Mouse (Mus musculus): ENCODE measurements at regions not wholly inside any gene's neighbourhood (a gene's known extent, or its start where the extent isn't known, plus 50 kb on each side); places are given as distances from the start of the nearest gene placed in this dataset.

DNA sequence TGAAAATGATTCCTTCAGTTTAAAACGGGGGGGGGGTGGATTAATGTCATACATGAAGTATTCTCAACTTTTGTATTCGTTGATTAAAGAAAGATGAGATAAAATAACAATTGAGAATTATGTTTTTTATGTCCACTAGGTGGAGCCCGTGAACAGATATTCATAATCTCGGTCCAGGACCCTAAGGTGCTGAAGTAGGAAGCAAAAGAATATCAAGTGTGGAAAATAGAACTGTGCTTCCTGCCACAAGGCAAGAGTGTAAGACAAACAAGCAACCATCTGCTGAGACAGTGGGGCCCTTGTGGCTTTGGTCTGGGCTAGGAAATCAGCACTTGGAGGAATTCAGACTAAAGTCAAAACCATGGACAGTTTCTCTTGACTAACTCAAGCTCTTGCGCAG lies 50.9 kb upstream of the Kap start:
- DNase-seq, result peak; percentile 5 to 23
- intact Hi-C loops (cut with DNase I), result loop anchor here (1.0 to 2.0 kb wide), 3 partner anchors 56 to 499 kb away; no protein-coding TSS in a partner anchor

DNA sequence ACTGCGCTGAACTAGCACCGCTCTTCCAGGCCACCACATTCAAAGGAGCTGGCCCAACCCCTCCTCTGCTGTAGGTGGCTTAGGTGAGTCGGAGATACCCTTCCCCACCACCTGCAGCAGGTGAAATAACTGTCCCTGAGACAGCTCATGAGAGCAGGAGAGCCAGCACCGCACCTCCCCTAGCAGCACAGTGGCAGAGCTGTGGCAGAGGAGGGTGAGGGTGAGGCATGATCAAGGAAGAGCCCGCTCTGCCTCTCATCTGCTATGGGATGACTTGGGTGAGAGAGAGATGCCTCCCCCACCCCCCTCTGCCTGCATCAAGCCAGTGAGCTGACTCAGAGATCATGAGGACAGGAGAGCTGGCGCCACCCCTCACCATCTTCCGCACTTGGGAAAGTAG lies 81.1 kb upstream of the Kap start:
- intact Hi-C loops (cut with DNase I), result no loop called here
- DNase-seq, result no peak

DNA sequence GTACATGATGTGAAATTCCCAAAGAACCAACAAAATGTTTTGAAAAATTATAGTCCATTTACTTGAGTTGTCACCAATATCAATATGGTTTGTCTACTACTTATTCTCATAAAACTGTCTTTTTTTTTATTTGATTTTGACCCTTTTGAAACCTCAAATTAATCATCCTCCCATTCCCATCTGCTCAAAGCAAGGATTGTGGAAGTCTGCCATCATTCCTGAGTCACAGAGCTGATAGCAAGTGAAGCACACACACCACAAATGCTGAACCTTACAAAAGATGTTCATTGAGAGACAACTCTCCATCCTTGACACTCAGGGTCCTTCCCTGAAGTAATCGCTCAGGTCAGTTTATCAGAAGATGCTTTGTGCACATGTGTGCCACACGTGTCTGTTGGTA lies 82.1 kb upstream of the Kap start:
- DNase-seq, result no peak
- intact Hi-C loops (cut with DNase I), result no loop called here

DNA sequence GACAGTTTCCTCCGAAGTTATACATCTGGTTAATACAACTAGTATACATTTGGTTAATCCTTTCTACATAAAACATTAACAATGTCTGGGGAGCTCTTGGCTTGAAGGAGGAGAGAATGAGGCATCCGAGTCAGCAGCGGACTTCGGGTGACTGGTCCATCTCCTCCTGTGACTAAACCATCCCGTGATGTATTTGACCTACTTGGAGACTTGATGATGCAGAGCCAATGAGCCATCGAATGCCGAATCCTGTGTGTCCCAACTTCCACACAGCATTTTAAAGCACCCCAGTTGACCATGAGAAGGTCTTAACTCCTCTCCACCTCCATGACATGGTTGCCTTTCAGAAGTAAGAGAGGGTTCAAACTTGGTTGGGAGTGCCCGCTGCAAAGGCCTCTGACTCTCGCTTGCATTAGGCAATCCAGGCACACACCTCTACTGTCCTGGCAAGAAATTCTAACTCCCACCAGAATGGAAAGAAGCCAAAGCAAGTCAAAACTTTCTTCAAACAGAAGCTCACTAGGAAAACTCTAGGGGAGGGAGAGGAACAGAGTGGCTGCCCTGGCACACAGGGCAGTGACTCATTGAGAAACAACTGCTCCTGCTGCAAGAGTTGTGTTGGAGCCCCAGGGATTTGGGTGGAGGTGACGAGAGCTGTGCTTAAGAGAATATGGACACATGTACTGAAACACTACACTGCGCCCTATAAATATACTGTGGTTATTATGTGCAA lies 75.4 kb upstream of the Etv6 start:
- DNase-seq, result no peak
- intact Hi-C loops (cut with DNase I), result loop anchor here (1.0 to 10.0 kb wide), 5 partner anchors 55 to 665 kb away; no protein-coding TSS in a partner anchor

DNA sequence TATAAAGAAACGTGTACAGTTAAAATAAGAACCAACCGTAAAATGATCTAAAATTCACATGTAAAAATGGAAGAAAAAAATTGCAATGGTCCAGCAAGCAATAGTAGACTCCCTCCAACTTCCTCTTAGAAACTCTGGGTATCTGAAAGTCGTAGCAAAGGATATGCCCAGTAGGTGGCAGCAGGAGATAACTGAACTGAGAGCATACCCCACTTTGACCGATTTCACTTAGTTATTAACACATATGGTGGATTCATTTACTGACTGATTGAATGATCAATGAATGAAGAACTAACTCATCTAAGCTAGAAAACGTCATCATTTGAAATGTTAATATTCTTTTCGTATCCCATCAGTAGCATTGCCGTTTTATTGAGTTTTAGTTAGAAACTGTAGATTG lies 74.8 kb upstream of the Etv6 start:
- intact Hi-C loops (cut with DNase I), result loop anchor here (1.0 to 10.0 kb wide), 5 partner anchors 56 to 664 kb away; no protein-coding TSS in a partner anchor
- DNase-seq, result peak; percentile 85 to 90

DNA sequence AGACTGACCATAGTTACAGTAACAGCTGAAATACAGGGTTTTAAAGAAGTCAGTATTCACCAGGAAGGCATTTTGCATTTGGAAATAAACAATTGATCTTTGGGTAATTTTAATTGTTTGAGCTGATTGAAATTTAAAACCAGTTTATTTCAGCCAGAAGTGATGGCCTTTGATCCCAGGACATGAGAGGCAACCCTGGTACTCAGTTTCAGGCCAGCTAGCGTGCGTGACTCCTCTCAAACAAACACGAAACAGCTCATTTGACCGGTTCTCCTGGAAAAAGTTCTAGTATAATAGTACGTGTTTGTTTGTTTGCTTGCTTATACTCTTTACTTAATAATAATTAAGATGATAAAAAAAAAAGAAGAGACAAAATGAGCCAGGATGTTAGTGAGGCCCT lies 72.9 kb upstream of the Etv6 start:
- intact Hi-C loops (cut with DNase I), result loop anchor here (5.0 to 10.0 kb wide), 2 partner anchors 190 to 662 kb away; no protein-coding TSS in a partner anchor
- no peak for DNase-seq

DNA sequence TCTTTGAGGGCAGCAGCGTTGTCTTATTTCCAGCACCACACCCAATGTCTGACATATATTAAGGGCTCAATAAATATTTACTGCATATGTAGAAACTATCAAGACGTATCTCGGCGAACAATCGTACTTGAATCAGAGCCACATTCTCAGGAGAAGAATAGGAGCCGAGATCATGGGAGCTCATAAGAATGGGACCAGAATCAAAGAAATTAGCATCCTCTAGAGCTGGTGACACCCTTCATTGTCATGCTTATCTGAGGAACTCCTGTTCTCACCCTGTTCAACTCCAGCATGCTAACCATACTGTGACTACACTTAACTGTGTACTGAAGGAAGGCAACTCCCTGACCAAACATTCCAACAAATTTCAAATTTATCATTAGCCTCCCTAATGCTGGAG lies 72.2 kb upstream of the Etv6 start:
- intact Hi-C loops (cut with DNase I), result loop anchor here (5.0 to 10.0 kb wide), 2 partner anchors 189 to 662 kb away; no protein-coding TSS in a partner anchor

DNA sequence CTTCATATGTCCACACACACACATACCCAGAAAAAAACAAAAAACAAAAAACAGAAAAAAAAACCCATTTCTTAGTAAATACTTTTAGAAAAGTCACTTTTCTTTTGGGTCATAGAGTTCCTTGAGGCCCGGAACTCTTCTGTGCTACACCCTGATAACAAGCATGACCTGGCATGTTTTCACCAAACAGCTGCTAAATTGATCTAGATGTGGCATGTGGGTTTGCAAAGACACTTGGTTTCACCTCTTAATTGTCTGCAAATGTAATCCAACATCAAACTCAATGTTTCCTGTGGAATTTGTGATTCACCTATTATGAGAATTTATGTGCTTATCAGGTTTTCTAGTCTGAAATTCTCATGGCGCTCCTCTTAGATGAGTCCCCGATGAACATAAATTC lies 68.2 kb upstream of the Etv6 start:
- no peak for DNase-seq
- intact Hi-C loops (cut with DNase I), result loop anchor here (10.0 kb wide), 1 partner anchor 658 kb away; no protein-coding TSS in a partner anchor

More for the DNA sequence above, 72.2 kb upstream of the Etv6 start:
- no peak for DNase-seq

DNA sequence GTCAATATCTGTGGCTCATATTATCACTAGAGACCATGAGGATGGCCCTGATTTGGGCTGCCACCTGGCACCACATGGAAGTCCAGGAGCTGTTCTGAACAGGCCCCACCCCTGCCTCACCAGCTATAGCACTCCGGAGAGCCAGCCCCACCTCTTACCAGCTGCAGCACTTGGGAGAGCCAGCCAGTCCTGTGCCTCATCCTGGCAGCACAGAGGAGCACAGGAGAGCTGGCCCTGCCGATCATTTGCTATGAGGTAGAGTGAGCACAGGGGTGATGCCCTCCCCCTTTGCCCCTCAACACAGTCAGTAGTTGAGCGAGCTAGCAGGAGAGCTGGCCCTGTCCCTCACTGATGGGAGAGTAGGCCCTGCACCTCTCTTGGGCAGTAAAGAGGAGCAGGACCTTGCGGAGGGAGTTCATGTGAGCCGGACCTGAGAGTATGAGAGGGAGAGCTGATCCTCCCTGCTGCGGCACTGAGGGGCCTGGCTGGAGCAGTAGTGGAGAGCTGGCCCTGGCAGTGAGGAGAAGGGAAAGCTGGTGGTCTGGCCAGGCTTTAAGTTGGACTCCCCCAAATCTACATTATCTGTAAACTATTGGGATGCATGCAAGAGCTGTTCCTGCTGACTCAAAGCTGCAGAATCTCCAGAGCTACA lies 63.3 kb upstream of the Etv6 start:
- DNase-seq, result peak in 1 of 2 experiments; percentile 8
- intact Hi-C loops (cut with DNase I), result no loop called here

DNA sequence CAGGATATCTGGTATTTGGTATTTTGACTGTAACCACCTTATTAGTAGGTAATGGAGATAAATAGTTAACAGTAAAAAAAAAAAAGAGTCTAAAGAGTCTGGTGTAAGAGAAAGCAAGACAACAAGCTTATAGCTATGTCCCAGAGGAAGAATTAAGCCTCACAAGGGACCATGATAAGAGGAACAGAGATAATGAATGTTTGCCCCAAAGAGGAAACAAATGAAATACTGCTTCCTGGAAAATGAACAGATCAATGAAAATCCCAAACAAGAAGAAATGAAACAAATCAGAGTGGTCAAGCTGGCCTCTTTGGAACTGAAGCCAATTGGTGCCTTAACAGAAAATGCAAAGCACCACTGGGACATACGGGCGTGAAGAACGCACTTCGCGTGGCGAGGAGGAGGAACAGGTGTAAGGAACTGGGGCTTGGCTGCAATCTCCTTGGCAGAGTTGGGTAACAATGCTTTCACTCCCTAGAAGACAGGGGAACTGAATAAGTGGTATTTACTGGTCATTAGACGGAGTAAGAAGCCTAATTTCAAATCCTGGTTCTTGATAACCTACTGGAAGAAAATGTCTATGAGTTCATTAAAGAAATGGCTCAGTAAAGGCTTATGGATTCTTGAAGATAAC lies 62.2 kb upstream of the Etv6 start:
- no peak for DNase-seq
- intact Hi-C loops (cut with DNase I), result no loop called here

DNA sequence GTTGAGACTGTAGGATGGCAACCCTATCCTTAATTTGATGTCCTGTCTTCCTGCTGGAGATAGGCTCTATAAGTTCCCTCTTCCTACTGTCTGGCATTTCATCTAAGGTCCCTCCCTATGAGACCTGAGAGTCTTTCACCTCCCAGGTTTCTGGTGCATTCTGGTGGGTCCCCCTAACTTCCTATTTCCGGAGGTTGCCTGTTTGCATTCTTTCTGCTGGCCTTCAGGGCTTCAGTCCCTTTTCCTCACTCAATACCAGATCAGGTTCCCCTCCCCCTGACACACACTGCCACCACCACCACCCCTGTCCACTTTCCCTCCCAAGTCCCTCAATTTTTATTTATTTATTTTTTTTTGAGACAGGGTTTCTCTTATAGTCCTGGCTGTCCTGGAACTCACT lies 59.5 kb upstream of the Etv6 start:
- intact Hi-C loops (cut with DNase I), result no loop called here
- DNase-seq, result no peak

DNA sequence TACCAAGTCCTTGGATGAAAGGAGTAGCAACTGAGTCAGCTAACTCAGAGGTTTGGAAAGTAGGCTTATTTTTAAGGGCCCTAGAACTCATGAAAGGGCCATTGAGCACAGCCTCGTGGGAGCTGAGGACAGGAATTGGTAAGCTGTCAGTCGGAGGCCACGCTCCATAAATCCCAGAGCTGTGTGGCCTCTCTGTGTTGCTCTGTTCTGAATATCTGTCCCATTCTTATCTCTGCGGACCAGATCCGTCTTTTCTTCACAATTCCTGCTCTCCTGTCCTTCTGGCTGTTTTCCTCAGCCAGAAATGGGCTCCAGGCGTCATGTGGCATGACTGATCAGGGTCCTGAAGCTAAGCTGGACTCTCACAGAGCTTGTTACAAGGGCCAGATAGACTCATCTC lies 58.6 kb upstream of the Etv6 start:
- DNase-seq, result no peak
- intact Hi-C loops (cut with DNase I), result no loop called here

DNA sequence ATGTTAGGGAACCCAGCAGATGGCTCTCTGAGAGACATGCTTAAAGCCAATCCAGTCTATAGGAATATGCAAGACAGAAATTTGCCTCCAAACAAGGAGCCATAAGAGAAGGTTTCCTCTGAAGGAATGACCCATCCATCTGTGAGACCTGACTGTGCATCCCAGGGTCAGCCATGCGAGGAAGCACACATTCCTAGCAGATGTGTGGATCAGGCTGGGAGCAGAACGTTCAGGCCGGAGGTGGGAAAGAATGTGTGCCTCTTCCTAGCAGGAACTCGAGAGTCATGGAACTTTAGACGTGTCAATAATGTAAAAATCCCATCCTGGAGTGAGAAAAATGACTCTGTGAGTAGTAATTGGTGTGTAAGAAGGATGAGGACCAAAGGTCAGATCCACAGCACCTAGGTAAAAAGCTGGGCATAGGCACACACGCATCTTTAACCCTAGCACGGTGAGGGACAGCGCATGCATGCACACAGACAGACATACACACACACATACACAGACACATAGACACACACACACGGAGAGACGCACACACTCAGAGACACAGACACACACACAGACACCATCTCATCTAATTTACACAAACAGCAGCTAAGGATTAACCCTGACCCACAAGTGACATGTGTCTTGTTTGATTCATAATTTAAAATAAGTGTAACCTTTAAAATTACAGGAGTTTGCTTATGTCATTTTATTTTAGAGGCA lies 51.5 kb upstream of the Etv6 start:
- intact Hi-C loops (cut with DNase I), result no loop called here
- DNase-seq, result no peak

DNA sequence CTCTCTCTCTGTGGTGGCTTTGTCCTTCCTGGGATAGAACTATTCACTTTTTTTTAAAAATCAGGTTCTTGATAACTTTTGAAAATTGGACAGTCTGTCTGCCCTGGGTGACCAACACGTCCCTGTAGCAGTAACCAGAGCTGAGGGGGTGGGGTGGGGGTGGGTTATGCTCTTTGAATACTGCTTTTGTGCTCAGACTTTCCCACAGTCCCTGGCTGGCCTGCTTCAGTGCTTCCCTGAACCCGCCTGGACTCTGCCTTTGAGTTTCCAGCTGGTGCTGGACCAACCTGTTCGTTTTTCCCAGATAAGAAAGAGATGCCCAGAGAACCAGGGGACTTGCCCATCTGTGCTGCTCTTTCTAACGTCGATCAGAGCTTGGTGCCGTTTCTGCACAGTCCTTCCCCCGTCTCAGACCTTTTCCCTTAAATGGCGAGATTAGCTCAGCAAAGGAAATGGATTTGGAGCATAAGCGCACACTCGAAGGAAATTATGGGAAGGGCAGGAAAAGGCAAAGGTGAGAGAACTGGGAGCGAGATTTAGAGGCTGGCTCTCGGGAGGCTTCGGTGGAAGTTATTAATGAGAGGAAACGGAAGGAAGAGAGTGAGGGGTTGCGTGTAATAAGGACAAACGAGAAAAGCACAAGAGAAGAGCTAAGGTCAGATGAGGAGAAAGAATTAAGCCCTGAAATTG lies 50.7 kb upstream of the Etv6 start:
- intact Hi-C loops (cut with DNase I), result no loop called here
- peak; percentile 16 to 17 for DNase-seq
